Mouse (Mus musculus) testis, adult 2 months (tissue): ENCODE data around the gene Sit1.

Experiments
- CTCF ChIP-seq: fragments of 200-500 bp; IDR thresholded peaks from 2 replicates; pipeline ENCODE4 v1.5.1; 2012; ENCODE audit warnings: low read depth, mild to moderate bottlenecking, inconsistent platforms, low read length, moderate library complexity; ENCODE audit not compliant: control insufficient read depth, insufficient read depth, insufficient replicate concordance
- POLR2A ChIP-seq: fragments of 200-500 bp; IDR thresholded peaks from 2 replicates; pipeline ENCODE4 v1.6.1; 2012; ENCODE audit warnings: low read depth, mild to moderate bottlenecking, inconsistent platforms, low read length, moderate library complexity; ENCODE audit not compliant: control insufficient read depth

DNA sequence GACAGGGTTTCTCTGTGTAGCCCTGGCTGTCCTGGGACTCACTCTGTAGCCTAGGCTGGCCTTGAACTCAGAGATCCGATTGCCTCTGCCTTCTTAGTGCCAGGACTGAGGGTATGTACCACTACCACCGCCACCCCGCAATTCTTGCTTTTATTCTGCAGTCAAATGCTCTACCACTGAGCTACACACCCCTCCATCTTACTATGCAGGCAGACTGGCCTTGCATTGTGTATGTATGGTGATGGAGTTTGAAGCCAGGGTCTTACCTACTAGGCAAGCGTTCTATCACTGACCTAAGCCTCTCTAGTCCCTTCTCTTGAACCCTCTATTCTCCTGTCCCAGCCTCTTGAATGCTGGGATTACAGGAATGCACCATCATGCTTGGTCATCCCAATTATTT lies 29.8 kb upstream of the Sit1 start:
- TF ChIP-seq CTCF, result no peak
- no peak for TF ChIP-seq POLR2A
